ENCODE assay signal across 8 mouse cellular contexts in genomic region chr16:43362651-43363300, GRCm38 (mm10).
DNase-seq lines count a peak whose midpoint lies in the region; ATAC-seq lines count a peak whose summit lies in the region.

No protein-coding gene starts in this region.

- H3K36me3 ChIP-seq in embryonic facial prominence, embryonic 10.5 days (replicated peaks) = no peaks in the 10 kb centered on the region
- no peaks in the 10 kb centered on the region for H3K36me3 ChIP-seq in heart, embryonic 13.5 days
- no peaks in the 10 kb centered on the region for H3K36me3 ChIP-seq in megakaryocyte, embryonic 14.5 days (replicated peaks; ENCODE audit: low read length)

- peak overlapping the region; percentile 65 for H3K4me2 ChIP-seq in heart, embryonic 13.5 days

- no peaks in the 10 kb centered on the region for H3K27me3 ChIP-seq in embryonic facial prominence, embryonic 10.5 days (replicated peaks; ENCODE audit: low read depth, poor library complexity, severe bottlenecking)
- no peaks in the 10 kb centered on the region for H3K27me3 ChIP-seq in heart, embryonic 13.5 days (replicated peaks)
- H3K27me3 ChIP-seq in megakaryocyte, embryonic 14.5 days (replicated peaks) = no peaks in the 10 kb centered on the region

- DNase-seq in 3134 (ENCODE audit: extremely low read depth, insufficient read length, low spot score) (peak; percentile 73), A20 (ENCODE audit: low read depth, low spot score) (peak; percentile 18)
- DNase-seq in embryonic facial prominence, embryonic 10.5 days (ENCODE audit: low spot score) = no peak
- peak; percentile 84 for DNase-seq in kidney, postnatal 10 days
- DNase-seq in urinary bladder, postnatal 4 days (ENCODE audit: low spot score in 2 of 2) = peak; percentile 59 to 67
- DNase-seq in thymus, postnatal 10 days (ENCODE audit: low spot score in 2 of 2) = no peak

- ATAC-seq in heart, embryonic 13.5 days (ENCODE audit: extremely low read depth, insufficient number of reproducible peaks, low FRiP score, low TSS enrichment) = peak; percentile 72; the same call in 1 of the 2 replicates

- no peaks in the 10 kb centered on the region for H3K9me3 ChIP-seq in embryonic facial prominence, embryonic 10.5 days
- H3K9me3 ChIP-seq in heart, embryonic 13.5 days = no peaks in the 10 kb centered on the region
- no peaks in the 10 kb centered on the region for H3K9me3 ChIP-seq in megakaryocyte, embryonic 14.5 days

- H3K4me1 ChIP-seq in embryonic facial prominence, embryonic 10.5 days = peaks cover 26% of the 10 kb centered on the region
- H3K4me1 ChIP-seq in heart, embryonic 13.5 days = peaks cover 32% of the 10 kb centered on the region
- peaks cover 20% of the 10 kb centered on the region for H3K4me1 ChIP-seq in megakaryocyte, embryonic 14.5 days

- WGBS in embryonic facial prominence, embryonic 10.5 days = 85% methylated on average over 9 of the region's 9 CpGs
- WGBS in heart, embryonic 13.5 days = 35% methylated on average over 9 of the region's 9 CpGs

- peak overlapping the region; percentile 76 for H3K9ac ChIP-seq in heart, embryonic 13.5 days

- no peak overlapping the region for H3K4me3 ChIP-seq in embryonic facial prominence, embryonic 10.5 days
- peak overlapping the region; percentile 36 for H3K4me3 ChIP-seq in heart, embryonic 13.5 days
- peak overlapping the region; percentile 64 for H3K4me3 ChIP-seq in megakaryocyte, embryonic 14.5 days (replicated peaks)

- H3K27ac ChIP-seq in embryonic facial prominence, embryonic 10.5 days (replicated peaks) = peak overlapping the region; percentile 66
- peak overlapping the region; percentile 96 for H3K27ac ChIP-seq in heart, embryonic 13.5 days (replicated peaks)

Comparison
In these comparisons a context has a peak if more than half of its experiments do, and no peak if none do; other contexts are left out.
1. DNase-seq: peak in 3134 (single experiment), A20 (single experiment), kidney, postnatal 10 days (single experiment) and urinary bladder, postnatal 4 days (2 of 2); none in embryonic facial prominence, embryonic 10.5 days (single experiment) and thymus, postnatal 10 days (0 of 2).